Mouse (Mus musculus): Measurements from ENCODE around the gene Espn. TPM values are rescaled to one million over a fixed set of nuclear protein-coding genes. Genes with fewer than 3 reads are reported as not detected.

Espn gene
- total RNA-seq, 2 experiments from 2014 or later, result 3.0 to 3.4 TPM

- DNase-seq (ENCODE audit: low spot score in 2 of 2), result no peak
Measured at GRCm38 (mm10) chr4:152072655-152073054, 79.5 kb downstream of the Espn start.

GRCm38 (mm10) chr4:152072121-152072601 is 80.0 kb downstream of the Espn start, which contains the start of gene Plekhg5:
Gene Plekhg5 (plus strand): TSS chr4:152072498.
- no peak for DNase-seq (ENCODE audit: low spot score in 2 of 2)

- no peak for DNase-seq (ENCODE audit: low spot score in 2 of 2)
Measured at GRCm38 (mm10) chr4:152070494-152071396, 81.4 kb downstream of the Espn start.

Other genes with a start within 250 kb of the Espn start
- gene Dnajc11, start 218.7 kb downstream of the Espn start, total RNA-seq (2021), result 10 to 100 TPM; 58.6 to 61.5 TPM
- 10 to 100 TPM; 16.9 to 23.7 TPM for gene Thap3, start 163.4 kb downstream of the Espn start, total RNA-seq (2021)
- 10 to 100 TPM; 17.8 to 19.5 TPM for gene Phf13, start 156.1 kb downstream of the Espn start, total RNA-seq (2021)
- gene Klhl21, start 143.6 kb downstream of the Espn start, total RNA-seq (2021), result 10 to 100 TPM; 20.2 to 20.3 TPM
- gene Zbtb48, start 124.7 kb downstream of the Espn start, total RNA-seq (2021), result 10 to 100 TPM; 12.3 to 12.7 TPM
- gene Tas1r1, start 113.8 kb downstream of the Espn start, total RNA-seq (2021), result under 1 TPM; 0.49 to 0.68 TPM
- 10 to 100 TPM; 16.4 to 19.2 TPM for gene Nol9, start 113.0 kb downstream of the Espn start, total RNA-seq (2021)
- 10 to 100 TPM; 80.0 to 91.9 TPM for gene Plekhg5, start 79.9 kb downstream of the Espn start, total RNA-seq (2021)
- gene Tnfrsf25, start 36.4 kb downstream of the Espn start, total RNA-seq (2021), result 10 to 100 TPM; 19.0 to 20.7 TPM
- not detected for gene Hes2, start 6.5 kb upstream of the Espn start, total RNA-seq (2021)
- 100 to 1,000 TPM; 328 to 345 TPM for gene Acot7, start 25.8 kb upstream of the Espn start, total RNA-seq (2021)
- 10 to 100 TPM; 26.8 to 33.4 TPM for gene Gpr153, start 121.9 kb upstream of the Espn start, total RNA-seq (2021)
- not detected for gene Hes3, start 139.3 kb upstream of the Espn start, total RNA-seq (2021)
- gene Icmt, start 144.9 kb upstream of the Espn start, total RNA-seq (2021), result 10 to 100 TPM; 49.8 to 58.4 TPM
- gene Rnf207, start 166.6 kb upstream of the Espn start, total RNA-seq (2021), result 10 to 100 TPM; 18.9 to 20.8 TPM
- 100 to 1,000 TPM; 162 to 191 TPM for gene Rpl22, start 173.4 kb upstream of the Espn start, total RNA-seq (2021)
- 100 to 1,000 TPM; 172 to 179 TPM for gene Chd5, start 186.3 kb upstream of the Espn start, total RNA-seq (2021)